Mouse (Mus musculus): ENCODE measurements around the gene Rpl36a. TPM values are rescaled to one million over a fixed set of nuclear protein-coding genes. Genes with fewer than 3 reads are reported as not detected.
"Not testable (repeated sequence)": the region's sequence is repeated elsewhere in the genome, so short reads cannot be mapped to it uniquely, and the experiment has no call there.

Rpl36a gene
- 236 and 276 TPM in 2 replicates for polyA plus RNA-seq (2016; fragmentation: Nextera tagmentation; extraction: Ambion mirVana)

DNA sequence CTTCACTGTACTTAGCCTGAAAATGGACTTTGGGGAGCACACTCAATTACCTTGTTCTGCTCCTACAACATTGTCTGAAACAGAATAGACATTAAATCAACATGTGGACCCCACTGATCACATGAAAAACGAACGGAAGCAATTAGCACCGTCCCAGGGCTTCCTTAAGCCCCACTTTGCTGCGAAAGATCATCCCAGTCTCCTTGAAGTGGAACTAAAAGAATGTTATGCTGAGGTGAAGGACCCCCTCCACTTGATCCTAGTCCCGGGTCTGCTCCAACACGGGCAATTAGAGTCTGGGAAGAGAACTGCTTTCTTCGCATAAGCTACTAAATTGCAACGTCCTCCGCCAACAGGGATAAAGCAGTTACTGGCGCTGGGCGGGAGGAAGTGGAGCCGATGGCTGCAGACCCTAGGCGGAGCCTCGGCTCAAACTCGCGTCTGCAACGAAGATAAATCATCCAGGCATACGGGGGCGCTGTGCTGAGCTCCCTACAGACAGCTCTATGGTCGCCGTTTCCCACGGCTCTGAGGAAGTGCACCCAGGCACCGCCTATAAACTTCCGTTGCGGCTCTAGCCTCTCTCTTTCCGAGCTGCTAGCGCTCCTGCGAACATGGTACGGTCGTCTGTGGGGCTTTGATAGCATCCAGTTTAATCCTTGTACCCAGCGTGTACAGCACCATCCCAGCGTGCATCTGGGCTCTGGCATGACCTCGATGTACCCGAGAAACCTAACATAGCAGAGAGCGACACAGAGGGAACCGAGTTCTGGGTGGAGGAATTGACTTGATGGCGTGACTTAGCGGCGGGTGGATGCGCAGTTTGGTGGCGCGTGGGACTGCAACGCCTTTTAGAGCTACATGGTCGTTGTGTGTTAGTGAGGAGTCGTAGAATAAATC, at the start of gene Rpl36a:
TSS of gene Rpl36a (plus strand) at position 552 of the 900 bp plus-strand sequence.
- no peaks in the 10 kb centered on the region for H3K27me3 ChIP-seq
- peak within 1 kb of the TSS; percentile 58 for H3K4me2 ChIP-seq (replicated peaks)
- H3K9ac ChIP-seq, result peak within 1 kb of the TSS; percentile 77
- peaks cover 7% of the 10 kb centered on the region; the same call in 1 of the 2 replicates for H3K36me3 ChIP-seq
- ATAC-seq (ENCODE audit: low FRiP score), result peak; percentile 96
- peak within 1 kb of the TSS; percentile 47 for H3K4me3 ChIP-seq
- 0 out of 2 replicates have a peak, but pooled peaks cover 5% of the 10 kb centered on the region for H3K4me1 ChIP-seq
- 23% methylated on average over 45 of the region's 45 CpGs for WGBS
- H3K9me3 ChIP-seq (replicated peaks), result no peaks in the 10 kb centered on the region
- H3K27ac ChIP-seq, result peak within 1 kb of the TSS; percentile 90

DNA sequence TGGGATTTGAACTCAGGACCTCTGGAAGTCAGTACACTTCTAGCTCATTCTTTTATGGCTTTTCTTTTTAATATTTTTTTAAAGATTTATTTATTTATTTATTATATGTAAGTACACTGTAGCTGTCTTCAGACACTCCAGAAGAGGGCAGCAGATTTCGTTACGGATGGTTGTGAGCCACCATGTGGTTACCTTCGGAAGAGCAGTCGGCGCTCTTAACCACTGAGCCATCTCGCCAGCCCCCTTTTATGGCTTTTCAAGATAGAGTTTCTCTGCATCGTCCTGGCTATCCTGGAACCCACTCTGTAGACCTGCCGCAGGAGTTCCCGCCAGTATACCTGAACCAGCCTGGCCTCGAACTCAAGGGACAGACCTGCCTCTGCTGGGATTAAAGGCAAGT, 45.7 kb upstream of the Rpl36a start:
- not testable (repeated sequence) for H3K27me3 ChIP-seq; H3K4me3 ChIP-seq; H3K36me3 ChIP-seq; H3K27ac ChIP-seq; ATAC-seq (ENCODE audit: low FRiP score); H3K4me2 ChIP-seq (replicated peaks); H3K9me3 ChIP-seq (replicated peaks); H3K4me1 ChIP-seq; H3K9ac ChIP-seq
- WGBS, result 93% methylated on average over 10 of the region's 10 CpGs

DNA sequence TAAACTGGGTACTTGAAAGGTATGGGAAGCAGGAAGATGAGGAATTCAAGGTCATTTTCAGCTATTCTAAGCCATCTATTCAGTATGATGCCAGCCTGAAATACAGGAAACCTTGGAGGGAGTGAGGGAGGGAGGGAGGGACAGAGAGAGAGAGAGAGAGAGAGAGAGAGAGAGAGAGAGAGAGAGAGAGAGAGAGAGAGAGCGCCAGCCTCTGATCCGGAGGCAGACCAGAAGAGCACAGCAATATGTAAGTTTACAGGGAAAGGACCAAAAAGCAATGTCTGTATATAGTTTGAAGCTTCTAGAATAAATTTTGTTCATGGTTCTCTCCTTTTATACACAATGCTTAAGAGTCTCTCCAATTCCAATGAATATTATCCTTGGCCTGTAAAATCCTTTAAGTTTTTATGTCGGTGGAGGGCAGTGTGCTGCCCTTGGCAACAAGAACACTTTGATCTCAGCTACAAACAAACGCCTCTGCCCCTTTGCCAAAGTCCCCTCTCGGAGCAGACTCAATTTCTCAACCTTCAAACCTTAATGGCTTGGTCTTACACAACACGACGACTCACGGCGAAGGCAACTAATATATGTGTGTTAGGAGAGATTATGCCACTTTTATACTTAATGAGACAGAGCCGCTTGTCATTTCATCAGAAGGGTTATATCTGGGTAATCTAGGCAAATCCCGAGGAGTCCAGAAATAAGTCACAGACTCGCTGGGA, 44.9 kb upstream of the Rpl36a start:
- Histone ChIP-seq H3K9me3 (replicated peaks) (no peaks in the 10 kb centered on the region), H3K9ac (peak overlapping the region; percentile 53), H3K27me3 (no peaks in the 10 kb centered on the region), H3K4me2 (replicated peaks) (peak overlapping the region; percentile 58), H3K4me3 (peak overlapping the region; percentile 46), H3K4me1 (no peaks in the 10 kb centered on the region), H3K36me3 (no peaks in the 10 kb centered on the region), H3K27ac (no peak overlapping the region)
- ATAC-seq (ENCODE audit: low FRiP score), result no peak; the same call in 1 of the 2 replicates
- WGBS, result 23% methylated on average over 12 of the region's 12 CpGs

DNA sequence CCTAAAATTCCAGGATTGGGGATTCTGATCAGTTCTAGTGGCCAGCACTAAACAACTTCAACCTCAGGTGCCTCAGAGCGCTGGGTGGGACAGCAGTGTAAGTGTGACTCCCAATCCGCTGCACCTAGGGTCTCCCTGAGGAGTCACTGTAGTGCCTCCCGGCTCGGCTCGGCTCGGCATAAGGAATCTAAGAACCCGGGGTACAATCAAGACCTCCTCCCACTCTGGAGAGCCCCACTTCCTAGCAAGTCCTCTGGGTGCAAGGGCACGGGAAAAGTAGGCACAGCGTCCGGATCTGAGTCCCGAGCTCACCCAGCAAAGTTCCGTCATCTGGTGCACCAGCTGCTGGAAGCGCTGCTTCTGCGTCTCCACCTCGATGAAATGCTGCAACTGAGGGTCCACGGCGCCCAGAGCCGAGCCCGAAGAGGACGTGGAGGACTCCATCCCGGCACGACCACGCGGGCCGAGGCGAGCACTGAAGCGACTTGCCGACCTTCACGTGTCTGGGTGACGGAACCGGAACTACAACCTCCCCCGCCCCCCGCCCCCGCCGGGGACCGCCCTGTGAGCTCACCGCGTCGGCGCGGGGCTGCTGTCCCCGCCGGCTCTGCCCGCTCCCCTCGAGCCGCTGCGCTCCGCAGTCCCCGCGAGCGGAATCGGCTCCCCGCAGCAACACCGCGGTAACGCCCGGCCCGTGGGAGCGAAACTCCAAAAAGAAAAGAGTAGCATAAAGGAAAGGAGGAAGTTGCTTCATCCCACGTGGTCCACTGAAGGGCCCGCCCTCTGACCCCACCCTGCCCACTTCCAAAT, 44.1 kb upstream of the Rpl36a start, which contains the start of gene Timm8a1:
TSS of gene Timm8a1 (minus strand) at position 721 of the 810 bp plus-strand sequence.
- Histone ChIP-seq H3K27me3 (no peaks in the 10 kb centered on the region), H3K36me3 (no peaks in the 10 kb centered on the region), H3K4me1 (no peaks in the 10 kb centered on the region), H3K27ac (peak within 1 kb of the TSS; percentile 52; the same call in 1 of the 2 replicates), H3K9ac (peak within 1 kb of the TSS; percentile 53), H3K4me3 (peak within 1 kb of the TSS; percentile 46), H3K9me3 (replicated peaks) (no peaks in the 10 kb centered on the region), H3K4me2 (replicated peaks) (peak within 1 kb of the TSS; percentile 58)
- peak; percentile 93 for ATAC-seq (ENCODE audit: low FRiP score)
- 23% methylated on average over 48 of the region's 61 CpGs for WGBS

DNA sequence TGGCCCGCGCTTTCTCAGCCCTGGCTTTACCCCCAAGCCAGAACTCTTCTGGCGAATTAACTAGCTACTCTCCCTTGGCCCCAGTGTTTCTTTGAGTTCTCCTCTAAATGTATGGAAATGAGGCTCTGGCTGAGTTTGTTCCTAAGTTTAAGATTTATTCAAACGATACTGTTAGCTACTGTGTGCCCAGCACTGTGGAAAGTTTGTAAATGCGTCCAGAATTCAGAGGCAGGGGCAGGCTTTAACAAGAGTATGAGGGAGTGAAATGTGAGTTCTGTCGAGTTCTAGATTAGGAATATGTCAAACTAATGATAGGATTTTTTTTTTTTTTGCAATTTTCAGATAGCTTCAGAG, 43.5 kb upstream of the Rpl36a start:
- peak; percentile 48; the same call in 1 of the 2 replicates for ATAC-seq (ENCODE audit: low FRiP score)
- Histone ChIP-seq H3K4me3 (peak overlapping the region; percentile 46), H3K27ac (no peak overlapping the region; the same call in 1 of the 2 replicates), H3K4me2 (replicated peaks) (peak overlapping the region; percentile 58), H3K9ac (peak overlapping the region; percentile 43), H3K27me3 (no peaks in the 10 kb centered on the region), H3K4me1 (no peaks in the 10 kb centered on the region), H3K9me3 (replicated peaks) (no peaks in the 10 kb centered on the region), H3K36me3 (no peaks in the 10 kb centered on the region)
- WGBS, result 13% methylated on average over 6 of the region's 6 CpGs

DNA sequence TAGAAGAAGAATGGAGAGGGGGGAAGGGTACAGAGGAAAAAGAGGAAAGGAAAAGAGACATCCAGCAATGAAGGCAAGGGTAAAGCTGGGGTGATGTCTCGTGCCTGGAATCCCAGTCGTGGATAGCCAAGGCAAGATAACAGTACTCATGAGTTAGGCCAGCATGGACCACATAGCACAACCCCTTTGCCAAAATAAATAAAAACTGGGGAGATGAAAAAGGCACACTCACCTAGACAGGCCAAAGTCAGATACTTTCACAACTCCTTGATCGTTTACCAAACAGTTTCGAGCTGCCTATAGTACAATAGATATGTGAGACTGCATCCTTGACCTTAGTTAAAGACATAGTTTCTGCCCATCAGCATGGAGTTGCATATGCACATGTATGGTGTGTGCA, 38.1 kb upstream of the Rpl36a start:
- H3K4me3 ChIP-seq, result no peak overlapping the region
- H3K4me1 ChIP-seq, result no peaks in the 10 kb centered on the region
- no peak overlapping the region for H3K9ac ChIP-seq
- no peaks in the 10 kb centered on the region for H3K36me3 ChIP-seq
- no peaks in the 10 kb centered on the region for H3K9me3 ChIP-seq (replicated peaks)
- 93% methylated on average over 4 of the region's 4 CpGs for WGBS
- H3K27ac ChIP-seq, result no peak overlapping the region
- H3K27me3 ChIP-seq, result no peaks in the 10 kb centered on the region
- H3K4me2 ChIP-seq (replicated peaks), result no peak overlapping the region
- ATAC-seq (ENCODE audit: low FRiP score), result no peak

DNA sequence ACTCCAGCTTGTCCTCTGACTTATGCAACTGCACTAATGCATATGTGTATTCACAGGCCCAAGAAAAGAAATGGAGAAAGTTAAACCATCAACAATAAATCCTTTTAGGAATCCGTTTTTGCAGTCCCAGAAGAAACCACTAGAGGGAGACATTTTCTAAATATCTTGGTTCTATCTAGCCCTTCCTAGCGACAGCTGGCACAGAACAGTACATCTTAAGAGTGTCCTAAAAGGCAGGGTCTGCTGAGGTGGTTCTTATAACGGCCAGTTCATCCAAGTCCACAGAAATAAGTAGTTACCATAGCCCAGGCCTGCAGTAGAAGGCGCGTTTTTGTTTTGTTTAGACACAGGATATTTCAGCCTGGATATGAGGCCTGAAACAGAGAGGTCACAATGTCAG, 34.6 kb upstream of the Rpl36a start:
- Histone ChIP-seq H3K4me2 (replicated peaks) (no peak overlapping the region), H3K4me1 (no peaks in the 10 kb centered on the region), H3K9ac (no peak overlapping the region), H3K9me3 (replicated peaks) (no peaks in the 10 kb centered on the region), H3K27ac (no peak overlapping the region), H3K4me3 (no peak overlapping the region), H3K27me3 (no peaks in the 10 kb centered on the region), H3K36me3 (no peaks in the 10 kb centered on the region)
- ATAC-seq (ENCODE audit: low FRiP score), result peak; percentile 48; the same call in 1 of the 2 replicates
- WGBS, result 25% methylated on average over 5 of the region's 5 CpGs

DNA sequence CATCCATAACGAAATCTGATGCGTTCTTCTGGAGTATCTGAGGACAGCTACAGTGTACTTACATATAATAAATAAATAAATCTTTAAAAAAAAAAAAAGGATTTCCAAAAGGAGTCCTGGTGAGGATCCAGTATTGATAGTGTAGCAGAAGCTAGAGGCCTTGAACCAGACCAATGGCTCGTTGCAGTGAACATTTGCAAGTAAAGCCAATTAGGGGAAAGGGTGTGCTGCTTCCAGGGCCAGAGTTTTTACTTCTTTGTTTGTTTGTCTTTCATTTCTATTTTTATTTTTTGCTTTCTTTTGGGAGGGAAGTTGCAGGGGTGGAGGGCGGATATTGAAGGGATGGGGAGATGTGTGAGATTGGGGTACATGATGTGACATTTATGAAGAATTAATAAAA, 32.1 kb upstream of the Rpl36a start:
- Histone ChIP-seq H3K4me1 (no peaks in the 10 kb centered on the region), H3K36me3 (no peaks in the 10 kb centered on the region), H3K27ac (no peak overlapping the region), H3K27me3 (no peaks in the 10 kb centered on the region), H3K4me3 (no peak overlapping the region), H3K9me3 (replicated peaks) (no peaks in the 10 kb centered on the region), H3K4me2 (replicated peaks) (no peak overlapping the region), H3K9ac (no peak overlapping the region)
- 84% methylated on average over 4 of the region's 4 CpGs for WGBS
- ATAC-seq (ENCODE audit: low FRiP score), result no peak

DNA sequence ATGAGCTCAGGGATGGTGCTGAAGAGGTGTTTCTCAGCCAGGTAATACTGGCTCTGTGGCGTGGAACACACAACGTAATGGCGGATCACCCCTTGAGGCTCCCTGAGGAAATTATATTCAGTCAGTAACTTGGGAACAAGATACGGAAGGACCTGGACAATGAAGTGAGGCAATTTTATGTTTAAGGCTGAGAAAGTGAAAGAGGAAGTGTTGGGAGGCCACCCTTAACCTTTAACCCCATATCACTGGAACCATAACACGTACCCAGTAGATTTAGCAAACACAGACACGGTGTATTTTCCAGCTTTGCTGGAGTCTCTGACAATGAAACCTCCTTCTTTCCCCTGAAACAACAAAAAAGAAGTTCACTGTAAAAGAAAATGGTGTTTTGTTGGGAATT, 31.0 kb upstream of the Rpl36a start:
- Histone ChIP-seq H3K9ac (no peak overlapping the region), H3K4me3 (no peak overlapping the region), H3K4me1 (no peaks in the 10 kb centered on the region), H3K36me3 (no peaks in the 10 kb centered on the region), H3K27me3 (no peaks in the 10 kb centered on the region), H3K4me2 (replicated peaks) (no peak overlapping the region), H3K9me3 (replicated peaks) (no peaks in the 10 kb centered on the region), H3K27ac (no peak overlapping the region)
- WGBS, result 78% methylated on average over 6 of the region's 6 CpGs
- ATAC-seq (ENCODE audit: low FRiP score), result no peak

DNA sequence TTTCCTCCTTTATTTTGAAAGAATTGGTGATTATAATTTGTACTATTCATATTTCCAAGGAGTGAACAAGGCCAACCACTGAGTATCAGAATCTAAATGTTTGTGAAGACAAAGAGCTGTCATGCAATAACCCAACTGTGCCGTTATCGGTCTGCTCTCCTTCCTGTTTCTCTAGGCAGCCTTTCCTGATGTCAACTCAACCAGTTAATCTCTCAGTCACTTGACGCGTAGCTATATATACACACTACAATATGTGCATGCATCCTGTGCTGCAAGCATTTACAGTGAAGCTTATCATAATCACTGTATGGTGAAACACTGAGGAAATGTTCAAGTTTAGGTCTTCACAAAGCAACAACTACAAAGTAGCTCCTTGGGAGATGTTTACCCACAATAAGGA, 21.1 kb upstream of the Rpl36a start:
- H3K27ac ChIP-seq, result no peak overlapping the region
- H3K36me3 ChIP-seq, result no peaks in the 10 kb centered on the region
- no peaks in the 10 kb centered on the region for H3K4me1 ChIP-seq
- no peaks in the 10 kb centered on the region for H3K9me3 ChIP-seq (replicated peaks)
- no peak overlapping the region for H3K4me3 ChIP-seq
- no peak for ATAC-seq (ENCODE audit: low FRiP score)
- no peaks in the 10 kb centered on the region for H3K27me3 ChIP-seq
- 89% methylated on average over 4 of the region's 4 CpGs for WGBS
- H3K4me2 ChIP-seq (replicated peaks), result no peak overlapping the region
- no peak overlapping the region for H3K9ac ChIP-seq

DNA sequence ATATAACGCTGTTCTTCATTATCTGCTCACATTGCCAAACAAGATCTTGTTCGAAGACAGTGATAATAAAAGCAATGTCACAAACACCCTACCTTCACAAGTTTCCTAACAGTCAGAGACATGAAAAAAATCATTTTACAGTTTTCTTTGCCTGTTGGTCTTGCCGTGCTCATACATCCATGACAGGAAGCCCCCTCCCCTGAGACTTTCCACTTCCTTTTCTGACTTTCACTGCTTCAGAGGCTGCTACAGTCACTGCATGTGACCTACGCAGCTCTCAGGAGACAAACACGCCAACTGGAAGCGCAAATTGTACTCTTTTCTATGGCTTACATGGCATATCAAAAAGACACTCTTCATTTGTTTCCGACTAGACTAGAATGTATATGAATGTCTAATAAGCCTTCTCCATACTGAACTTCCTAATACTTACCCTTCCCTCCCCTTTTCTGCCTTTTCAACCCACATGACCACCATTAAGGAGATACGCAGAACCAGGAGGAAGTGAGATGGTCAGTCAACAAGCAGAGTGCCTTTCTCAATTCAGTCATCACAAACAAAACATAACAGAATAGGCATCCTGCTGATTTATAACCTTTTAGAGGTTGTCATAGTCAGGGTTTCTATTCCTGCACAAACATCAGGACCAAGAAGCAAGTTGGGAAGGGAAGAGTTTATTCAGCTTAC, 18.8 kb upstream of the Rpl36a start:
- H3K9me3 ChIP-seq (replicated peaks), result no peaks in the 10 kb centered on the region
- no peak overlapping the region for H3K9ac ChIP-seq
- no peaks in the 10 kb centered on the region for H3K36me3 ChIP-seq
- ATAC-seq (ENCODE audit: low FRiP score), result no peak
- H3K4me3 ChIP-seq, result no peak overlapping the region
- WGBS, result 83% methylated on average over 8 of the region's 8 CpGs
- no peak overlapping the region for H3K4me2 ChIP-seq (replicated peaks)
- H3K27me3 ChIP-seq, result no peaks in the 10 kb centered on the region
- H3K4me1 ChIP-seq, result no peaks in the 10 kb centered on the region
- H3K27ac ChIP-seq, result no peak overlapping the region
